Mouse (Mus musculus) urinary bladder, postnatal 4 days (tissue): ENCODE measurements around the gene Map2k2.
"Not testable (repeated sequence)": the region's sequence is repeated elsewhere in the genome, so short reads cannot be mapped to it uniquely, and the experiment has no call there.

Experiments
- DNase-seq, 2 experiments: peaks; one replicate each; pipeline ENCODE4 v3.0.0; 2021 to 2022; ENCODE audit warnings: low spot score in 2 of 2

Map2k2 gene

GRCm38 (mm10) chr10:81142551-81142981, 36.9 kb downstream of the Map2k2 start:
- DNase-seq: no peak

DNA sequence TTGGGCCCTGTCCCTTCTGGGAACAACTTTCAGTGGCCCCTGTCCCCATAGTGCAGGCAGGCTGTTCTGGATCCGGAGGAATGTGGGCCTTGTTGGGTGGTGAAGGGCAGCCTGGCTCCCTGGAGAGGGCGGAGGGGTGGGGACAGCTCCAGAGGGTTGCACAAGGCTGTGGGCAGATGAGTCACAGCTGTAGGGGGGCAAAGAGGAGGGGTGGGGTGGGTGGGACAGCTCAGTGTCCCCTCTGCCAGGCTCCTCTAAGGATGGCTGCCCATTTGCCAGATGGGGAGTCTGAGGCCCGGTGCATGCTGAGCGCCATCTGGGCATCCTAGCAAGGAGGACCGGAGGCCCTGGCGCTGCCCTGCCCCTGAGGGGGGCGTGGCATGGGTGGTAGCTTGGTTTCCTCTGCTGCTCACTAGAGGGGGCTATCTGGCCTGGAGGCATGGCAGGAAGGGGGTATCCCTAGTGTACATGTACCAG, 37.5 kb downstream of the Map2k2 start:
- DNase-seq: no peak

DNA sequence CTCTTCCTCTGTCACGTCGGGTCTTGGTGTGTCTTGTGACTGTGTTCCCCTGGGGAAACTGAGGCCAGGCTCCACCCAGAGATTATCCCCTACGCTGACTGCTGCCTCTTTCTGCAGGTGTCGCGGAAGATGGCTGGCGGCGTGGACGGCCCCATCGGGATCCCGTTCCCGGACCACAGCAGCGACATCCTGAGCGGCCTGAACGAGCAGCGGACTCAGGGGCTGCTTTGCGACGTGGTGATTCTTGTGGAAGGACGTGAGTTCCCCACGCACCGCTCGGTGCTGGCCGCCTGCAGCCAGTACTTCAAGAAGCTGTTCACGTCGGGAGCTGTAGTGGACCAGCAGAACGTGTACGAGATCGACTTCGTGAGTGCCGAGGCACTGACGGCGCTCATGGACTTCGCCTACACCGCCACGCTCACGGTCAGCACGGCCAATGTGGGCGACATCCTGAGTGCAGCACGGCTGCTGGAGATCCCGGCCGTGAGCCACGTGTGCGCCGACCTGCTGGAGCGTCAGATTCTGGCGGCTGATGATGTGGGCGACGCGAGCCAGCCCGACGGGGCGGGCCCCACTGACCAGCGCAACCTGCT, 38.2 kb downstream of the Map2k2 start:
- DNase-seq: no peak

- DNase-seq: no peak
These were observed 39.0 kb downstream of the Map2k2 start for GRCm38 (mm10) chr10:81144667-81145066.

DNA sequence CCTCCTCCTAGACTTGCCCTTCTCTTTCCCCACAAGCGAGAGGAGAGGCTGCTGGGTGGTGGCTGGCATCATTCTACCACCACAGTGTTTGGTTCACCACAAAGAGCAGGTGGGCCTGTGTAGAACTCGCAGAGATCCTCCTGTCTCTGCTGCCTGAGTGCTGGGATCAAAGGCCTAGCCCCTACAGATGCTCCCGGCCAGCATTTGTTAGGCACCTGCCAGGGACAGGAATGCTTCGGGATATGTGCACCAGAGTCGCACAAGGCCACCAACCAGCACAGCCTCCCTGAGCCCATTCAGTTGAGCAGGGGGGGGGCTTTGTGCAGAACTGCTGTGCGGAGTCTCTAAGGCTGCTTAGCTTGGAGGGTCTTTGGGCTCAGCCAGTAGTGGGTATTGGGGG, 39.6 kb downstream of the Map2k2 start:
- DNase-seq: no peak

GRCm38 (mm10) chr10:81145778-81146177, 40.1 kb downstream of the Map2k2 start:
- no peak for DNase-seq

DNA sequence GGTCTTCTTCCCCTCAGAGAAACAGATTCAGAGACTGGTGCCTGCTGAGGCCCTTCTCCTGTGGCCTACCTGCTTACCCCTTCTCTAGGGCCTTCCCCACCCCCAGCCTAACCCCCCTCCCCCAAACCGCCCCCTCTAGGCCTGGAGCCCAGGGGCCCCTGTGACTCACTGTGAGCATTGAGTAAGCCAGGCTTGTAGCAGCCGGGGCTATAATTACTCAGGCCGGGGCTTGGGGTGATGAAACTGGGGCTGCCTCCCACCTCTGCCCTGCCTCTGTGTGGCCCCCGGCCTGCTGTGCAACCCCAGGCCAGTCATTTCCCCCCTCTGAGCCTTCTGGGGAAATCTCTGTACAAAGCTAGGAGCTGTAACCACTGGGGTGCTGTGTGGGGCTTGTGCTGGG, 40.6 kb downstream of the Map2k2 start:
- no peak for DNase-seq

DNA sequence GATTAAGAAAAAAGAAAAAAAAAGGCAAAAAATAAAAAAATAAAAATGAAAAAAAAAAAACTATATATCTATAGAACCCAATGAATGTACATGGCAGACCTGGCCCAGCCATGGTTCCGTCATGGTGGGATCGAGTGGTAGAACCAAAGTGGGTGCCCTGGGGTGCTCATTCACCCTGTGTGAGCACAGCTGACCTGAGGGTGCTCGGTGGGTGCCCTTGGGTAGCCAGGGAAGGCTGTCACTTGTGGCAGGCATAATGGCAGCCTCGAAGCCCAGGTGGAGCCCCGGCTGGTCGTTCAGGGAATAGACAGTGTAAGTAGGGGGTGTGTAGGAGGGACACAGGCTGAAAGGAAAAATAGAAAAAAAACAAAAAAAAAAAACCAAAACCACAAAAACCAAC, 45.5 kb downstream of the Map2k2 start:
- no peak for DNase-seq

DNA sequence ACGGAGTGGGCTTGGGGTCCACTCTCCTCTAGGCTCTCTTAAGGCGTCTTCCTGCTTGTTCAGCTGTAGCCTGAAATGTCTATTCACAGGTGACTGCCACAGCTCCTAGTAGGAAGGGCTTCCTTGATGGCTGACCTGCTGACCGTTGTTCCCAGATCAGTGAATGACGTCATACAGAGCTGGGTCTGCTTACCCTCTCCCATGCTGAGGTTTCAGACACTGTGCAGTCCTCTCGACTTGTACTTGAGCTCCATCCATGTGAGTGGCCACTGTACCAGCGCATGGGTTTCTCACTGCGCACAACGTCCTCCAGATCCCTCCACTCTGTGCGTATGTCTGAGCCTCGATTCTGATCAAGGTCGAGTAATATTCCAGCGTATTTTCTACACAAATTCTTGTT, 46.9 kb downstream of the Map2k2 start:
- DNase-seq: no peak

DNA sequence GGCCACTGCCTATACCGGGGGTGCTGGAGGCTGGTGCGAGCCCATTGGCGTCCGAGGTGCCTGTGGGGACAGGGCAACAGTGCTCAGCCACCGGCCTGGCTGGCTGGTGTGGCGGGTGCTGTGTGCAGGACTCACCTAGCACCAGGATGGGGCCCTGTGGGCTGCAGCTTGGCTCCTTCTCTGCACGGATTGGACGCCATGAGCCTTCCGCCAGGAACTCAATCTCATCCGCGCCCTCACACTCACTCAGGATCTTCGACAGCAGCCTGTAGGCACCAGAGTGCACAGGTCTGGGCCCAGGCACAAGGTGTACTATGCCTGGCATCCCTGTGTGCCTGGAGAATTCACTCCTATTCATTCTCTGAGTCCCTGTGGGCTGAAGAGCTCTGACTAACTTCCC, 48.6 kb downstream of the Map2k2 start:
- no peak for DNase-seq

DNA sequence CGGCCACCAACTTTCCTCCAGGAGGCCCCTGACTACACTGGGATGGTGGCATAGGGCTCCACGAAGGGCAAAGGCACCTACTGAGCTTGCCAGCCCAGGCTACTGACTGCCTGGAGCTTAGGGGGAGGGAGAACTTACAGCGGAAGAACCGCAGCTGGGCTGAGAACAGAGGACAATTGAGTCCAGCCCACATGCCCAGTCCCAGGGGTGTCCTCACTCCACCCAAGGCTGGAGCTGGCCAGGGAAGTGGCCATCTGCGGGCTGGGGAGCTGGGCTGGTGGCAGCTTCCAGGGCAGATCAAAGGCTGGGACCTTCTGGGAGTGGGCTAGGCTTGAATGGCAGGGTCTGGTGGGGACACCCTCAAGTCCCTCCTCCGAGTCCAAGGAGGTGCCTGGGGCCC, 49.0 kb downstream of the Map2k2 start:
- DNase-seq: no peak

GRCm38 (mm10) chr10:81161602-81162317, 56.0 kb downstream of the Map2k2 start:
- DNase-seq: no peak

DNA sequence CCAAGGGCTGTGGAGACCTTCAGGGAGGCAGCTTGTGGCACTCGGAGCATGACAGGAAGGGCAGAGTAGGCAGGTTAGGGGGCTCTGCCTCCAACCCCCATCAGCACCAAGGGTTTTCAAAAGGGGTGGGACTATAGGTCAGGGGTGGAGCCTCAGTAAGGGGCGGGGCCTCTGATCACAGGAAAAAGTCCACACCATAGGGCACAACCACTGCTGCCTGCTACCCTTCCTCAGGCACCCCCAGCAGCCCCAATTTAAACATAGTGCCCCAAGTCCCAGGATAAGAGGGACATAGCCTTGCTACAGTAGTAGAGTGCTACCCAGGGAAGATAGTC, 56.6 kb downstream of the Map2k2 start:
- no peak for DNase-seq

- no peak for DNase-seq
These were observed 59.4 kb downstream of the Map2k2 start for GRCm38 (mm10) chr10:81165118-81165517.

DNA sequence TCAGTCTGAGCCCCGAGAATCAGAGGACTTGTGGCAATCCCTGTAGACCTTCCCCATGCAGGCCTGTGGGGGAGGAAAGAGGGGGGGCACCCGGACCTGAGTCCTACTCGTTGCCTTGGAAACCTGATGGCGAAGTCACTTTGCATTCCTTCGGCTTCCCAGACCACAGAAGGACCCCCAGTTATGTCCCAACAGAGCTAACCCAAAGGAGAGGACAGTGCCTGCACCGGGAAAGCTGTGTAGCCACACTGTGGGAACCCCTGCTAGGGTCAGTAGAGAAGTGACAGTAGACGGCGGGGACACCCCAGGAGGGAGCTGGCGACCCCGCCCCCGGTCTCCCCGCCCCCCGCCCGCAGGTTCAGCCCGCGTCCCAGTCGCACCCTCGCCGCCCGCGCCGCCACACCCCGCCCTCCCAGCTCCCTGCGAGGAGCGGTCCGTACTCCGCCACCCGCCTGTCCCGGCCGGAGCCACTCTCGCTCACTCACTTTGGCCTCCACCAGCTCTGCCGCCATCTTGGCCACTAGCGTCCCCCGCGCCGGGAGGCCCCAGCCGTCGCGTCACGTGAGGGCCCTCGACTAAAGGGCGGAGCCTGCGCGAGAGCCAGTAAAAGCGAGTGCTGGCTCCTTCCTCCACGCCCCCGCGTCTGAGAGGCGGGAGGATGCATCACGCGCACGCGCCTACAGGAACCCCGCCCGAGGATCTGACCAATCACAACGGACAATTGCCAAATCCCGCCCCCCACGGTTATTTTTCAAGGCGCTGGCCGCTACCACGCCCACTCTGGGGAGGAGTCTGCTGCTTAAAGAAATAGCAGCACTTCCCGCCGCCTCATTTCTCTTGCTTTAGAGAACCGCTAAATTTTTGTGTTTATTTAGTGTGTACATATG, 61.7 kb downstream of the Map2k2 start, which contains the start of gene Pias4:
Gene Pias4, minus strand, starts transcription at position 724 of the 887 bp plus-strand sequence.
- peak; percentile 100 for DNase-seq

DNA sequence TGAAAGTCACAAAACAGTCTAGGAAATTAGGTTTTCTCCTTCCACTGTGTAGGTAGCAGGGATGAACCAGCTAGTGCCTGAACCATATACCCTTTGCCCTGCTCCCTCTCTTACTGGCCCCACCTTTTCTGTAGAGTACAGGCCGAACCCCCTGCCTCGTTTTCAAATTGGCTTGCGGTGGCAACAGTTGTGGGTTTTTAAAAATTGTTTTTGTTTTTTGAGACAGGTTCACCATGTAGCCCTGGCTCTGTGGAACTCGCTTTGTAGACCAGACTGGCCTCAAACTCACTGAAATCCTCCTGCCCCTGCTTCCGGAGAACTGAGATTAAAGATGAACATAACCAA, 62.3 kb downstream of the Map2k2 start:
- no peak for DNase-seq

- peak; percentile 80 to 84 for DNase-seq
These were observed 63.0 kb downstream of the Map2k2 start for GRCm38 (mm10) chr10:81168521-81169244.

DNA sequence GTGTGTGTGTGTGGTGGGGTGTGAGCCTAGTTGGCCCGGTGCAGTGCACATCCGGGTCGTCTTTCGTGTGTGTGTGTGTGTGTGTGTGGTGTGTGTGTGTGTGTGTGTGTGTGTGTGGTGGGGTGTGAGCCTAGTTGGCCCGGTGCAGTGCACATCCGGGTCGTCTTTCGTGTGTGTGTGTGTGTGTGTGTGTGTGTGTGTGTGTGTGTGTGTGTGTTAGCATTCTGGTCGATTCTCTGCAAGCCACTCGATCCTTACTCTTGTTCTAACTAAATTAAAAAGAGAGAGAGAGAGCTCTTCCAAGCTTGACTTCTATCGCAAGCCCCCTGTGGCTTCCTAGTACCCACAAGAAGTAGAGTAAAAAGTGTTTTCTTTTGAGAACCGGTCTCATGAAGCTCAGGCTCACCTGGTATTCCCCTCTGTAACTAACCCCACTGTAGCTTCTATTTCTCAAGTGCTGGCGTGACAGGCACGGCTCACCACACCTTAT, 63.7 kb downstream of the Map2k2 start:
- DNase-seq: not testable (repeated sequence)

GRCm38 (mm10) chr10:81173132-81173531, 67.4 kb downstream of the Map2k2 start:
- DNase-seq: peak; percentile 80 to 84

DNA sequence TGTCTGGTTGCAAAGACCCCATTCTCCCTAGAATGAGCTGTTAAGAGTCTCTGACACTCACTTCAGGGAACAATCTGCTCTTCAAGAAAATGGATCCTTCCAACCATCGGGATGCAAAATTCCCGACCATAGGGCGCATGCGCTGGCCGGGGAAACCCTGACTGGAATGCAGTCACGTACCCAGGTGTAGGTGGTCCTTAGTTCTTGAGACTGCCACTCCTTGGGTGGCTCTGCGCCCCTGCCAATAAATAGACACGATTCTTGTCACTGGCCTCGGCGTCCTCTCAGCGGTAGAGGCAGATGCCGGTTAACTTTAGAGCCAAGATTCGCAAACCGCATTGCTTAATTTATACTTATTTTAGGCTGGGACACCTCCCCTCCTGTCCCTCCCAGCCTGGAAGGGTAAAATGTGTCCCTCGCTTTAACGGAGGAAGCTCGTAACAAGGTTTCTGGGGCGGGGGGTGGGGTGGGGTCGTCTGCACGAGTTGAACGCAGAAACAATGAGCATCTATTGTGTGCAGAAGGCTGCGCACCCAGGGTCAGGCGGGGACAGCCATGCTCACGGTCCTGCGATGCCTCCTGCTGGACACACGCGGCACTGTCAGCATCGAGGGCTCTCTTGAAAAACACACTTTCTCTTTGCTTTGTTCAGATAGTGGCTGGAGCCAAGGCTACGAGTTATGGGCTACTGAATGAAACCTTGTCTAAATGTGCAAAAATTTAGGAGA, 69.1 kb downstream of the Map2k2 start:
- peak; percentile 83 to 88 for DNase-seq

- DNase-seq: not testable (repeated sequence)
These were observed 69.6 kb downstream of the Map2k2 start for GRCm38 (mm10) chr10:81175345-81175701.
